Mouse (Mus musculus) liver, embryonic 14.5 days (tissue): ENCODE measurements around the gene Cryba4.

Source experiments
- CTCF ChIP-seq: IDR thresholded peaks from 2 replicates; pipeline ENCODE4 v1.5.1; 2016; ENCODE audit warnings: antibody characterized with exemption, low read depth, control low read depth
- EP300 ChIP-seq: IDR thresholded peaks from 2 replicates; pipeline ENCODE4 v1.6.1; 2016; ENCODE audit warnings: antibody characterized with exemption, low read depth

DNA sequence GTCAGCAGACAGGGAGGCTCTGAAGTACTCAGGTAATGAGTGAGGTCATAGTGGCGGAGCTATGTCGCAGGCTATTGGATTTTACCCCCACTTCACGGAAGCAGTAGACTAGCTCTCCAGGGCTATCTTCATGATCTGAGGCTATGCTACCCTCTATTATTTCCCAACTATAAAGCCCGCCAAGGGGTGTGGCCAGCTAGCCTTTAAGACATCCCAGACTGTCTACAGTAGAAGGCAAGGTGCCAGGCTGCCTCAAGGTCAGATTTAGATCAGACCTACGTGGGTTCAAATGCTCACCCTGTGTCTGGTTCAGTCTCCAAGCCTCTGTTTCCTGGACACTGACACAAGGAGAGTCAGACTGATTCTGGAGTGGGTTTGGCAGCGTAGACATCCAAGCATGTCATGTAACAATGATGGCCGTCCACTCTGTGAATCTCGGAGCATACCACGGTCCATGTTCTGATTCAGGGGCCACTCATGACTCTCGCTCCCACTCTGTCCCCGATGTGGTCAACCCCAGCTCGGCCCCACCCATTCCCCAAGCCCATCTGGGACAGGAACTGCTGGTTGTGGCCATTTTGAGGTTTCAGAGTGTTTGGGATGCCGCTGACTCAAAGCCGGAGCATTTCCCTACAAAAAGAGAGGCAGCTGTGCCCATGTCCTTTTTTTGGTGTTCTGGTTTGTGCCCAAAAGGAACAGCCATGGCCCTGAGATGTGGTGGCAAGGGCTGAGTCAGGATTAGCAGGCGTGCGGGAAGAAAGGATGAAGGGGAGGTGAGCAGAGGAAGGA lies 7.7 kb upstream of the Cryba4 start:
- TF ChIP-seq CTCF: no peak
- no peak for TF ChIP-seq EP300
